Mouse (Mus musculus) heart, postnatal 0 days (tissue): ENCODE data around the gene Nrxn3.

Source experiments
- CTCF ChIP-seq: IDR thresholded peaks from 2 replicates; pipeline ENCODE4 v1.5.1; 2016; ENCODE audit warnings: antibody characterized with exemption, control low read depth, low read depth
- EP300 ChIP-seq: IDR thresholded peaks from 2 replicates; pipeline ENCODE4 v1.6.1; 2016; ENCODE audit warnings: antibody characterized with exemption, low read depth

GRCm38 (mm10) chr12:89134333-89134732 lies 411.7 kb downstream of the Nrxn3 start:
- TF ChIP-seq CTCF, result peak; percentile 57
- no peak for TF ChIP-seq EP300
